Mouse (Mus musculus) spleen, adult 2 months (tissue): ENCODE data around the gene Rasgef1c.

Experiments
- CTCF ChIP-seq: fragments of 200-500 bp; IDR thresholded peaks from 2 replicates; pipeline ENCODE4 v1.5.1; 2011; ENCODE audit warnings: mild to moderate bottlenecking, inconsistent platforms; ENCODE audit not compliant: insufficient read depth, insufficient read length, insufficient replicate concordance; ENCODE audit errors: extremely low read depth
- POLR2A ChIP-seq: fragments of 200-500 bp; IDR thresholded peaks from 2 replicates; pipeline ENCODE4 v1.6.1; 2011; ENCODE audit warnings: low read depth, low read length, inconsistent platforms

GRCm38 (mm10) chr11:49980681-49981235 lies 79.1 kb downstream of the Rasgef1c start:
- no peak for TF ChIP-seq CTCF
- TF ChIP-seq POLR2A: no peak
